Mouse (Mus musculus): Measurements from ENCODE around the gene Tspan14. TPM values are rescaled to one million over a fixed set of nuclear protein-coding genes. Genes with fewer than 3 reads are reported as not detected.

Gene Tspan14
- polyA plus RNA-seq, 1 experiment from 2014 or later: 109 TPM

- no peaks in the 10 kb centered on the region for H3K36me3 ChIP-seq
- H3K4me2 ChIP-seq: peak overlapping the region; percentile 75
- H3K9me3 ChIP-seq (replicated peaks): no peaks in the 10 kb centered on the region
- H3K27me3 ChIP-seq: no peaks in the 10 kb centered on the region
- peak overlapping the region; percentile 87 for H3K4me3 ChIP-seq (replicated peaks)
- H3K27ac ChIP-seq: peak overlapping the region; percentile 93
- WGBS: 4% methylated on average over 6 of the region's 6 CpGs
- peak; percentile 0; the same call in 1 of the 2 replicates for ATAC-seq (replicated peaks; ENCODE audit: low FRiP score)
- peaks cover 41% of the 10 kb centered on the region for H3K4me1 ChIP-seq
- peak overlapping the region; percentile 51 for H3K9ac ChIP-seq
These were observed 942 bp upstream of the Tspan14 start for GRCm38 (mm10) chr14:40967598-40967900.

- H3K36me3 ChIP-seq: no peaks in the 10 kb centered on the region
- H3K27ac ChIP-seq: peak overlapping the region; percentile 95
- peak overlapping the region; percentile 93 for H3K9ac ChIP-seq
- peak overlapping the region; percentile 79 for H3K4me2 ChIP-seq
- H3K4me3 ChIP-seq (replicated peaks): peak overlapping the region; percentile 87
- H3K27me3 ChIP-seq: no peaks in the 10 kb centered on the region
- ATAC-seq (replicated peaks; ENCODE audit: low FRiP score): peak; percentile 93
- H3K9me3 ChIP-seq (replicated peaks): no peaks in the 10 kb centered on the region
- H3K4me1 ChIP-seq: peaks cover 46% of the 10 kb centered on the region
- under 1% methylated on average over 58 of the region's 62 CpGs for WGBS
These were observed 423 bp upstream of the Tspan14 start for GRCm38 (mm10) chr14:40966862-40967597.

- Histone ChIP-seq H3K9ac (peak overlapping the region; percentile 93), H3K9me3 (replicated peaks) (no peaks in the 10 kb centered on the region), H3K27me3 (no peaks in the 10 kb centered on the region), H3K4me2 (peak overlapping the region; percentile 79), H3K27ac (peak overlapping the region; percentile 95), H3K36me3 (no peaks in the 10 kb centered on the region), H3K4me3 (replicated peaks) (peak overlapping the region; percentile 87), H3K4me1 (peaks cover 51% of the 10 kb centered on the region)
- ATAC-seq (replicated peaks; ENCODE audit: low FRiP score): peak; percentile 4
- under 1% methylated on average over 15 of the region's 15 CpGs for WGBS
These were observed 875 bp downstream of the Tspan14 start for GRCm38 (mm10) chr14:40965507-40966356.

GRCm38 (mm10) chr14:40964881-40965280 lies 1.7 kb downstream of the Tspan14 start:
- Histone ChIP-seq H3K9me3 (replicated peaks) (no peaks in the 10 kb centered on the region), H3K27ac (peak overlapping the region; percentile 95)

GRCm38 (mm10) chr14:40964214-40964610 lies 2.4 kb downstream of the Tspan14 start:
- Histone ChIP-seq H3K27me3 (no peaks in the 10 kb centered on the region), H3K9me3 (replicated peaks) (no peaks in the 10 kb centered on the region), H3K27ac (peak overlapping the region; percentile 95), H3K4me2 (peak overlapping the region; percentile 79), H3K4me1 (peaks cover 65% of the 10 kb centered on the region), H3K36me3 (no peaks in the 10 kb centered on the region), H3K4me3 (replicated peaks) (peak overlapping the region; percentile 87), H3K9ac (no peak overlapping the region)
- WGBS: 89% methylated on average over 3 of the region's 3 CpGs
- ATAC-seq (replicated peaks; ENCODE audit: low FRiP score): no peak

More at GRCm38 (mm10) chr14:40964881-40965280, 1.7 kb downstream of the Tspan14 start:
- Histone ChIP-seq H3K4me2 (peak overlapping the region; percentile 79), H3K36me3 (no peaks in the 10 kb centered on the region), H3K4me3 (replicated peaks) (peak overlapping the region; percentile 87), H3K27me3 (no peaks in the 10 kb centered on the region), H3K9ac (peak overlapping the region; percentile 93; the same call in 1 of the 2 replicates), H3K4me1 (peaks cover 59% of the 10 kb centered on the region)
- no peak for ATAC-seq (replicated peaks; ENCODE audit: low FRiP score)

GRCm38 (mm10) chr14:40963501-40964213 lies 3.0 kb downstream of the Tspan14 start:
- no peak for ATAC-seq (replicated peaks; ENCODE audit: low FRiP score)
- H3K9ac ChIP-seq: no peak overlapping the region
- peaks cover 71% of the 10 kb centered on the region for H3K4me1 ChIP-seq
- H3K36me3 ChIP-seq: no peaks in the 10 kb centered on the region
- peak overlapping the region; percentile 95 for H3K27ac ChIP-seq
- H3K9me3 ChIP-seq (replicated peaks): no peaks in the 10 kb centered on the region
- H3K4me2 ChIP-seq: peak overlapping the region; percentile 79
- 52% methylated on average over 3 of the region's 3 CpGs for WGBS
- H3K27me3 ChIP-seq: no peaks in the 10 kb centered on the region
- H3K4me3 ChIP-seq (replicated peaks): peak overlapping the region; percentile 12; the same call in 1 of the 2 replicates

GRCm38 (mm10) chr14:40962365-40963290 lies 4.0 kb downstream of the Tspan14 start:
- no peaks in the 10 kb centered on the region for H3K9me3 ChIP-seq (replicated peaks)
- no peak for ATAC-seq (replicated peaks; ENCODE audit: low FRiP score)
- H3K36me3 ChIP-seq: no peaks in the 10 kb centered on the region
- WGBS: 54% methylated on average over 11 of the region's 11 CpGs
- peak overlapping the region; percentile 79 for H3K4me2 ChIP-seq
- peak overlapping the region; percentile 95 for H3K27ac ChIP-seq
- H3K9ac ChIP-seq: 0 out of 2 replicates have a peak overlapping the region, but pooled peaks have one; percentile 15
- H3K27me3 ChIP-seq: no peaks in the 10 kb centered on the region
- H3K4me1 ChIP-seq: peaks cover 73% of the 10 kb centered on the region
- H3K4me3 ChIP-seq (replicated peaks): peak overlapping the region; percentile 12; the same call in 1 of the 2 replicates

GRCm38 (mm10) chr14:40960237-40960636 lies 6.4 kb downstream of the Tspan14 start:
- no peak overlapping the region for H3K9ac ChIP-seq
- 41% methylated on average over 4 of the region's 4 CpGs for WGBS
- H3K9me3 ChIP-seq (replicated peaks): no peaks in the 10 kb centered on the region
- no peak overlapping the region for H3K4me2 ChIP-seq
- no peaks in the 10 kb centered on the region for H3K36me3 ChIP-seq
- H3K4me1 ChIP-seq: peaks cover 91% of the 10 kb centered on the region
- no peak overlapping the region for H3K4me3 ChIP-seq (replicated peaks)
- no peak for ATAC-seq (replicated peaks; ENCODE audit: low FRiP score)
- peak overlapping the region; percentile 91 for H3K27ac ChIP-seq
- H3K27me3 ChIP-seq: no peaks in the 10 kb centered on the region

GRCm38 (mm10) chr14:40959586-40959985 lies 7.0 kb downstream of the Tspan14 start:
- Histone ChIP-seq H3K4me3 (replicated peaks) (no peak overlapping the region), H3K27ac (peak overlapping the region; percentile 91), H3K4me1 (peaks cover 90% of the 10 kb centered on the region), H3K27me3 (no peaks in the 10 kb centered on the region), H3K4me2 (peak overlapping the region; percentile 23; the same call in 1 of the 2 replicates), H3K9me3 (replicated peaks) (no peaks in the 10 kb centered on the region), H3K9ac (no peak overlapping the region), H3K36me3 (no peaks in the 10 kb centered on the region)
- no peak for ATAC-seq (replicated peaks; ENCODE audit: low FRiP score)
- WGBS: 24% methylated on average over 3 of the region's 3 CpGs

- Histone ChIP-seq H3K9me3 (replicated peaks) (no peaks in the 10 kb centered on the region), H3K27me3 (no peaks in the 10 kb centered on the region), H3K4me1 (peaks cover 90% of the 10 kb centered on the region), H3K27ac (peak overlapping the region; percentile 91), H3K4me2 (peak overlapping the region; percentile 23; the same call in 1 of the 2 replicates), H3K9ac (no peak overlapping the region), H3K36me3 (no peaks in the 10 kb centered on the region), H3K4me3 (replicated peaks) (no peak overlapping the region)
- 23% methylated on average over 2 of the region's 2 CpGs for WGBS
- ATAC-seq (replicated peaks; ENCODE audit: low FRiP score): peak; percentile 16; the same call in 1 of the 2 replicates
These were observed 7.6 kb downstream of the Tspan14 start for GRCm38 (mm10) chr14:40958986-40959381.

Data from kidney, embryonic 15.5 days (tissue).